Mouse (Mus musculus): ENCODE results near the gene Methig1. TPM values are rescaled to one million over a fixed set of nuclear protein-coding genes. Genes with fewer than 3 reads are reported as not detected.
"Not testable (repeated sequence)": the region's sequence is repeated elsewhere in the genome, so short reads cannot be mapped to it uniquely, and the experiment has no call there.

The Methig1 gene
- polyA plus RNA-seq (2017; shearing (Covaris generic)): not detected

- no peak for ATAC-seq
These were observed at the start of gene Methig1, which contains the start of gene Mettl7a2 for GRCm38 (mm10) chr15:100352711-100353250. TSS of gene Methig1 (plus strand) at chr15:100353149. TSS of gene Mettl7a2 (plus strand) at chr15:100353200.

- ATAC-seq: no peak
These were observed 49.4 kb upstream of the Methig1 start for GRCm38 (mm10) chr15:100303428-100304018.

- ATAC-seq: peak; percentile 77
These were observed 48.6 kb upstream of the Methig1 start, which contains the start of gene Mettl7a1 for GRCm38 (mm10) chr15:100304019-100304991. TSS of gene Mettl7a1 (plus strand) at chr15:100304140.

- ATAC-seq: no peak
These were observed 46.7 kb upstream of the Methig1 start for GRCm38 (mm10) chr15:100306201-100306600.

- ATAC-seq: not testable (repeated sequence)
These were observed 45.4 kb upstream of the Methig1 start for GRCm38 (mm10) chr15:100307438-100308096.

GRCm38 (mm10) chr15:100312346-100312745 is 40.6 kb upstream of the Methig1 start:
- ATAC-seq: peak; percentile 93

- ATAC-seq: no peak
These were observed 38.4 kb upstream of the Methig1 start for GRCm38 (mm10) chr15:100314448-100315145.

- ATAC-seq: not testable (repeated sequence)
These were observed 34.8 kb upstream of the Methig1 start for GRCm38 (mm10) chr15:100318014-100318671.

- no peak for ATAC-seq
These were observed 33.1 kb upstream of the Methig1 start for GRCm38 (mm10) chr15:100319884-100320283.

GRCm38 (mm10) chr15:100320295-100320905 is 32.5 kb upstream of the Methig1 start:
- no peak for ATAC-seq

- no peak for ATAC-seq
These were observed 31.8 kb upstream of the Methig1 start for GRCm38 (mm10) chr15:100321134-100321533.

GRCm38 (mm10) chr15:100324021-100324591 is 28.8 kb upstream of the Methig1 start:
- no peak for ATAC-seq

GRCm38 (mm10) chr15:100325235-100325634 is 27.7 kb upstream of the Methig1 start:
- no peak for ATAC-seq

- not testable (repeated sequence) for ATAC-seq
These were observed 24.9 kb upstream of the Methig1 start for GRCm38 (mm10) chr15:100328089-100328488.

GRCm38 (mm10) chr15:100329336-100329735 is 23.6 kb upstream of the Methig1 start:
- ATAC-seq: not testable (repeated sequence)

- no peak for ATAC-seq
These were observed 22.2 kb upstream of the Methig1 start for GRCm38 (mm10) chr15:100330739-100331138.

- ATAC-seq: not testable (repeated sequence)
These were observed 20.6 kb upstream of the Methig1 start for GRCm38 (mm10) chr15:100332077-100332961.

- ATAC-seq: no peak
These were observed 18.3 kb upstream of the Methig1 start, which contains the start of gene Mettl7a3 for GRCm38 (mm10) chr15:100334629-100335028. TSS of gene Mettl7a3 (plus strand) at chr15:100334929.

- not testable (repeated sequence) for ATAC-seq
These were observed 15.6 kb upstream of the Methig1 start for GRCm38 (mm10) chr15:100337328-100337727.
